Mouse (Mus musculus) ovary, adult 2 months (tissue): ENCODE data around the gene Glycam1. TPM values are rescaled to one million over a fixed set of nuclear protein-coding genes. Genes with fewer than 3 reads are reported as not detected.

ENCODE experiments used
- polyA plus RNA-seq: library from polyadenylated mRNA; depleted of rRNA; stranded (reverse); fragments of >200 nt; gene quantifications from 2 replicates; pipeline ENCODE4 v1.2.3, GENCODE M21; 2012; rRNA removed

Gene Glycam1
- not detected in 2 replicates for polyA plus RNA-seq

DNA sequence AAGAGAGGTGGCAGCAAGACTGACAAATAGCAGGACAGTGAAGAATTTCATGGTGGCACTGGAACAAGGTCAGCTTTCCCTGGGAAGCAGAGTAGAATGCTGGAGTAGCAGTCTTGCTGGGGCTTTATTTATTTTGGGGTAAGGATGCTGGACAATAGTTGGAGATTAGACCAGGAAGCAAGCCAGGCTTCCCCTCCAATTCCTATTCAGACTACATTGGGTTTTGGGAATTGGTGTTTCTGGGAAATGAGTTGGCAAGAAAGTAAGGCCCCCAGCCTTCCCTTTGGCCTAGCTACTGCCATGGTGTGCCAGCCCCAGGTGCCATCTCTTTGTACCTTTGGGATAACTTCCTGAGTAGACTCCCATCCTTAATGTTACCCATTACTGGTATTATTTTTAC is at the start of gene Glycam1:
Glycam1 (minus strand) TSS at position 101 of the 400 bp plus-strand sequence.

GRCm38 (mm10) chr15:103537822-103538213 is 27.1 kb downstream of the Glycam1 start, which contains the start of gene Ppp1r1a:
Ppp1r1a (minus strand) TSS chr15:103538003.

Other genes with a start within 250 kb of the Glycam1 start
- gene Zfp385a, start 225.0 kb downstream of the Glycam1 start, polyA plus RNA-seq: 14.9 and 19.3 TPM in 2 replicates
- gene Itga5, start 198.3 kb downstream of the Glycam1 start, polyA plus RNA-seq: 45.9 and 50.5 TPM in 2 replicates
- 2.5 and 3.0 TPM in 2 replicates for gene Gtsf1, start 134.6 kb downstream of the Glycam1 start, polyA plus RNA-seq
- gene Gtsf2, start 116.6 kb downstream of the Glycam1 start, polyA plus RNA-seq: not detected in 2 replicates
- 3.7 and 4.2 TPM in 2 replicates for gene Nckap1l, start 111.3 kb downstream of the Glycam1 start, polyA plus RNA-seq
- 4.6 and 5.6 TPM in 2 replicates for gene Pde1b, start 62.0 kb downstream of the Glycam1 start, polyA plus RNA-seq
- gene Ppp1r1a, start 27.1 kb downstream of the Glycam1 start, polyA plus RNA-seq: 8.2 and 11.5 TPM in 2 replicates
- gene Mucl1, start 190.4 kb upstream of the Glycam1 start, polyA plus RNA-seq: not detected in 2 replicates